Mouse (Mus musculus) cerebellum, postnatal 4 days (tissue): ENCODE data around the gene Asap3.

Experiments
- DNase-seq, 2 experiments: peaks; one replicate each; pipeline ENCODE4 v3.0.0; 2022; ENCODE audit warnings: low spot score in 2 of 2, mixed read lengths in 1 of 2

Asap3 gene

DNA sequence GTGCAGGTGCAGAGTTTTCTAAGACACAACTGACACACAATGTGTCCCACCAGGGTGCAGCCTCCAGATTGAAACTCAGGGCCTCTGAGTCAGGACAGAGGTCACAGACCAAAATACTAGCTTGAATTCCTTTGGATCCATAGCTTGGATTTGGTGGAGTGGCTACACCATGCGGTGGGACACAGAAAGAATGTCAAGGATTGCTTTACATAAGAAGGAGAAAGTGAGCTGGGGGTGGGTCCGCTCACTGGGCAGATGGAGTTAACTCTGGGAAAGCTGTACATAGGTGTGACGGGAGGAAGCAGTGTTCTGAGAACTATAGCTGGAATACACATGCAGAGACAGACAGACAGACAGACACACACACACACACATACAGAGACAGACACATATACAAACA is 53.8 kb downstream of the Asap3 start:
- no peak for DNase-seq

DNA sequence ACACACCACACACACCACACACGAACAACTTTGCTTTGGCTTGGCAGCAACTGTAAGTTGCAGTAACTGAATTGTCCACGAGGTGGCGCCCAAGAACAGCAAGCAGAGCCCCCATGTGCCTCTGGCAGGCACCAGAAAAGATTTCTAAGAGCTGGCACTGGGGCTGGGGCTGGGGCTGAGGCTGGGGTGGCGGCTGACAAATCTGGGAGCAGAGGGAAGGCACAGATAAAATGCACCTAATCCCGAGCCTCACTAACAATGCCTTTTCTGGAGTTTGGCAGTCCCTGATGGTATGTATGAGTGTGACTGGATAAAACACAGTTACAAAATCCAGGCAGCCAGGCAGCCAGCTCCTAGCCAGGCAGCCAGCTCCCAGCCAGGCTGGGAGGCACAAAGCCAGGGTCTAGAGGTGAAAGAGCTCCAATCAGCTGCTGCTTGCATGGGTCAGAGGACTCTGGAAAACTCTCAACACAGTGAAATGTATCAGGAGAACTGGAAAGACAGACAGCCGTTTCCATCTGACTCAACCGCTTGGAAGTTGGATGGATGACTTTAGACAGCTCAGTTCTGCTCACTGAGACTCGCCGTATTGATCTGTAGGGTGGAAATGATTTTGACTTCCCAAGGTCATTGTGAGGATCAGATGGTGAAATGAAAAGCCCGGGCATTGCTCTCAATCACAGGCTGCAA is 54.5 kb downstream of the Asap3 start:
- DNase-seq = peak; percentile 80 to 88

DNA sequence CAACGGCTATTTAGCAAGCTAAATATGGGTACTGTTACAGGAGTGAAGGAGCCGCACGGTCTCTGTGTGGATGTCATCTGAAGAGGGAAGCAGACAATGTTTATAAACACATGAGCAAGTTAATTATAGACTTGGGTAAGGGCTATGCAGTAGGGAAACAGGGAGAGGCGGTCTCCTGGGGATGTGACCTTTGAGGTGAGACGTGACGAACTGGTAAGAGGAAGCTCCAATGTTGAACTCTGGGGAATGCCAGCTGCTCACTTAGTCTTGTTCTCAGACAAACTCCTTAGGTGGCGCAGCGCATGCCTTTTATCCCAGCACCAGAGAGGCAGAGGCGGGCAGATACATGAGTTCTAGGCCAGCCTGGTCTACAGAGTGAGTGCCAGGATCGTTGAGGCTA is 55.7 kb downstream of the Asap3 start:
- no peak for DNase-seq

DNA sequence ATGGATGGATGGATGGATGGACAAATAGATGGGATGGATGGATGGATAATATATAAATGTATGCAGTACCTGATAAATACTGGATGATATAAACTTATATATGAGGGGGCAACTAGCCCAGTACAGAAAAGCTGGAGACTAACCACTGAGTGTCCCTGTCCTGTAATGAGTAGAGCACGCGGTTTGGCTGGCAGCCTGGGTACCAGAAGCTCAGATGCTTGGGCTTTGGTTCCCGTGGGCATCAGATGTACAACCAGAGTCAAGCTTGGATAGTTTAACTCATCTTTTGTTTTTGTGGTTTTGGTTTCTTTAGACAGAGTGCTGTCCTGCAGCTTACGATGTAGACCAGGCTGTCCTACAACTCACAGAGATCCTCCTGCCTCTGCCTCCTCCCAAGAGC is 57.4 kb downstream of the Asap3 start:
- no peak for DNase-seq

DNA sequence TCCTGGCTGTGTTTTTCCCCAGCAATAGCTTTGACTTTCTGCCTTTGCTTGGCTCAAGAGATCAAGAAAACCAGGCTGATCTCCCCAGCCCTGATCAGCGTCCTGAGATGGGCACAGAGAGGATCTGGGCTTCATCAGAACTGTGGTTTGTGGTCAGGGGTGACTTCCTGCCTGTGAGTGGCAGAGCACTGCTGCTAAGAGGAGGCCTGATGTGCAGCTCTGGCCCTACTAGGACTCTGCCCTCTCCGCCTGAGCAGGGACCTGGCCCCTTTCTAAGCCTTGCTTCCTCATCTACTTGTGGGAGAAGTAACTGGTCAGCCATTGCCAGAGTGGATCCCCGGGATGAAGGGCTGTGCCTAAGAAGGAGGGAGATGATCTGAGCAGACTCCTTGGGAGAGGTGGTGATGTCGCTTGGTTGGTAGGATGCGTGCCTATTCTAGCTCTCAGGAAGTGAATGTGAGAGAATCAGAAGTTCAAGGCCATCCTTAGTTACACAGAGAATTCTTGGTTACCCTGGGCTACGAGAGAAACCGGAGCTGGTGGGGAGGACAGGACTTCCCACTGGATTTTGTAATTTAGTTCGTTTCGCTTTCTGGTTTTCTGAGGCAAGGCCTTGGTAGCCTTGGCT is 60.7 kb downstream of the Asap3 start:
- DNase-seq = no peak

DNA sequence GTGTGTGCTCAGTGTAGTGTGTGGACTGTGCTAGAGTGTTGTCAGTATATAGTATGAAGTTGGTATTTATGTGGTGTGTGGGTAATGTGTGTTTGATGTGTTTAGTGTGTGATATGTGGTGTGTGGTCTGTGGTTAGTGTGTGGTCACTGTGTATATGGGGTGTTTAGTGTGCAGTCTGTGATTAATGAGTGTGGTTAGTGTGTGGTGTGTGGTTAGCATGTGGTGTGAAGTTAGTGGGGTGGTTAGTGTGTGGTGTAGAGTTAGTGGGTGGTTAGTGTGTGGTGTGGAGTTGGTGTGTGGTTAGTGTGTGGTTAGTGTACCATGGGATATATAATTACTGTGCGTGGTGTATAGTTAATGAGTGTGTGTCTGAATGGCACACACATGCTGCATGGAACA is 62.7 kb downstream of the Asap3 start:
- no peak for DNase-seq

DNA sequence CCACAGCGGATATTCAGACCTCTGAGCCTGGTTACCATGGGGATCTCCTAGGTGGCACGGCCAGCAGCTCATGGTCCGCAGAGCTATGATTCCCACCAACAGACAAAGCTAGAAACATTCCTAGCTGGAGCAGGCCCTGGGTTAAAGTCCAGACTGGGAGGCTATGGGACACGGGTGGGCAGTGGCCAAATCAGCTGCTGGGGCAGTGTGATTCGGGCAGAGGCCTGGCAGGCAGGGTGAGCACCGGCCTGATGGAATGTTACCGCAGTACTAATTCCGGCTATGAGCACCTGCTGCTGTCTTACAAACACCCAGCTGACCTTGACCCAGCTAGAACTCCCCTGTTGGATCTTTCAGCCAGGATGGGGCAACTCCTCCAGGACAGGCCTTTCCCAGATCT is 64.5 kb downstream of the Asap3 start:
- no peak for DNase-seq

DNA sequence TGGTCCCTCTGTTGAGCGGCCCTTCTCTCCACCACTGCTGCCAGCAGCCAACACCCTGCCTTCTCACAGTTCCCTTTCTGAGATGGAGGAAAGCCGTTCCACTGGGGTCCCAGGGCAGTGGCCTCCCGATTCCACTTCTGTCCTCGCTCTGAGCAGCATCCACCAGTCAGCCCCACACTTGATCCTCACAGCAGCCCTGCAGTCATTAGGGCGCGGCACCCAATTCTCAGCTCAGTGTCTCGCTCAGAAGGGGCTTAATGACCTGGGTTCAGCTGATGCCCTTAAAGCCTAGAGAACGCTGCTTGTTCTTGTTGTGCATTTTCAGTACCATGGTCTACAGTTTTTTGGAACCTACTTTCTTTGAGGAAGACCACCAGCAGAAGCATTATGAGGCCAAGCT is 74.9 kb downstream of the Asap3 start:
- no peak for DNase-seq

DNA sequence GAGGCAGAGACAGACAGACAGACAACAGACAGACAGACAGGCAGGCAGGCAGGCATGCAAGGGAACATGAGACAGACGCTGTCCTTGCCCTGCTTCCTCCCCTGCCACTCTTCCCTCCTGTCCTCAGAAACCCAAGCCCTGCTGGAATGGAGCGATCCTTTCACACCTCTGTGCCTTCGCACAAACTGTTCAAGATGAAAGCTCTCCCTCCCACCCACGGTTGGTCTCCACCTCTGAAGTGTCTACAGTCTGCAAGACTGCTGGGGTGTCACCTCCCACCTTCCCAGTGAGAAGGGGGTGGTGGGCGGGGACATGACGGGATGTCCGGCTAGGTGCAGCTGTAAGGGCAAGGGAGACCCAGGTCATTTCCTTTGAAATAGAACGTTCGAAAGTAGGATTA is 75.4 kb downstream of the Asap3 start:
- no peak for DNase-seq

DNA sequence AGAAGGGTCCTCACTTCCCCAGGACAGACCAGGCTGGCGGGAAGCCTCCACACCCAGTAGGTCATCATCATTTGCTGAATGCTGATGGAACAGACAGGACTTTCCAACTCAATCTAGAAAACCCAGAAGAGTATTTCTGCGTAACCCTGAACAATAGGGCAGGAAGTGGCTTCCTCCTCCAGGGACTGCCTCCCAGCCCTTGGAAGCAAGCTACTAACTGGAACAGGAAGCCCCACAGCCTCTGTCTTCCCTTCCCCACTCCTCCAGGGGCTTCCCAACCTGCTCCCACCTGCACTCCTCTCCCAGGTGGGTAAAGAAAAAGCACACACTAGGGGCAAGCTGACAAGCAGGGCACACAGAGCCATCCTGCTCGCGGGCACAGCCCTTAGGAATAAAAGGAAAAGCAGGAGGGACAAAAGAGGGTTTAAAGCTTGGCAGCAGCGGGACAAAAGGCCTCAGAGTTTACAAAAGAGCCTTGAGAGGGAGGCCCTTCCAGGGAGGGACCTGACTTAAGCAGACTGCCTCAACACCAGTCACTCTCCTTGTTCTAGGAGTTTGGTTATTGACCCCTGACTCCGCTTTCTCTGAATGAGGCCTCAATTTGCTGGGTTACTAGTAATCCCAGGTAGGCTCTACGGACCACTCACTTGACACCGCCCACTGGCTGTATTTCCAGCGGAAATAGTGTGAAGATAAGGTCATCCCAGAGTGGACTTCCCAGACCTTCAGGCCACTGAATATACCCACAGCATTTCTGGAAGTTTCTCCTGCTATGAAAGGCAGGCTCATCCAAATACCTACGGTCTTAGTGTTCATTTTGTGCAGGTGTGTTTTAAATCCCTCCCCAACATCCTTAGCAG is 76.7 kb downstream of the Asap3 start:
- no peak for DNase-seq

DNA sequence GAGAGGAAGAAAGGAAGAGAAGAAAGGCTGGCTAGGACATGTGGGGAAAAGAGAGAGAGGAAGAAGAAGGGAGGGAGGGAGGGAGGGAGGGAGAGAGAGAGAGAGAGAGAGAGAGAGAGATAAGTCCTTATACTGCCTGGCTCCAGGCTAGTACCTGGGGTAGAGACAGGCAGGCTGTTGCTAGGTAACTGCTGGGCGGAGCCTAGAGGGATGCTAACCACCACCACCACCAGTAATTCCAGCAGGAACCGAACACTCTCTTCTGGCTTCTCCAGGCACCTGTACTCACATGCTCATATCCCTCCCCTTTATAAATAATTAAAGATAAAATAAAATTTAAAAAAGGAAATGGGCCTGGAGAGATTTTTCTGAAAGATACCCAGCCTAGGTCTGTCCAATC is 77.6 kb downstream of the Asap3 start:
- no peak for DNase-seq

DNA sequence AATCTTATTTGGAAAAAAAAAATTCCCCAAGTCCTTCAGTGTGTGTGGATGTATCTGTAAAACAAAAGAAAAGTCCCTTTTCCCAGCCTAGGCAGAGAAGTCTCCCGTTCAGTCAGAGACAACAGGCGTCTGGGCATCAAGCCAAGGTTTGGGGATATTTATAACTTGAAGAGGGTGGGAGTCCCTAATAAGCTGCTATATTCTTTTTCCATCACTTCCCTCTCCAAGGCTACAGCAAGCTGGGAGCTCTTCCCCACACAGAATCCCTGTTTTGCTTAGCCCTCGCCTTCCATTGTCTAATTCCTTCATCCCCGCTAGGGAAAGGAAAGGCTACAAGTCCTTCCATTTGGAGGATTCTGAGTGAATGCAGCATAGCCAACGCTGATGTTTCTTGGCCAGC is 78.3 kb downstream of the Asap3 start, which contains the start of gene Zfp46:
Gene Zfp46, plus strand, starts transcription at position 229 of the 400 bp plus-strand sequence.
- peak; percentile 42 to 73 for DNase-seq

DNA sequence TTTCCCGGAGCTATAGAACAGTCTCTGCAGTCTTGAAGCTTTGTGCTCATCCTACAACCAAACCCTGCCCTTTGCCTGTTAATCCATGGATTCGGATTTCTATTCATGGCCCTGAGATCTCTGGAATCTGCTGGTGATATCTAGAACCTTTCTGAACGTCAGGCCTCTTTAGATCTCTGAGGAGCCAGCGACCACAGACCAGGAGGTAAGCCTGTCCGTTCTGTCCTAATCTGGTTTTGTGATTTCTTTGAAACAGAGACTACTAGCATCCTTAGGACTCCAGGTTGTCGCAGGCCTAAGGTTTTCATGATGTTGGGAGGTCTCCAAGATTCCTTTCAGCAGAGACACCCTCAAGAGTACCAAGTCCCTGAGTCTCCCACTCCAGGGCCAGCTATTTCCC is 78.7 kb downstream of the Asap3 start:
- peak in 1 of 2 experiments; percentile 17 for DNase-seq

DNA sequence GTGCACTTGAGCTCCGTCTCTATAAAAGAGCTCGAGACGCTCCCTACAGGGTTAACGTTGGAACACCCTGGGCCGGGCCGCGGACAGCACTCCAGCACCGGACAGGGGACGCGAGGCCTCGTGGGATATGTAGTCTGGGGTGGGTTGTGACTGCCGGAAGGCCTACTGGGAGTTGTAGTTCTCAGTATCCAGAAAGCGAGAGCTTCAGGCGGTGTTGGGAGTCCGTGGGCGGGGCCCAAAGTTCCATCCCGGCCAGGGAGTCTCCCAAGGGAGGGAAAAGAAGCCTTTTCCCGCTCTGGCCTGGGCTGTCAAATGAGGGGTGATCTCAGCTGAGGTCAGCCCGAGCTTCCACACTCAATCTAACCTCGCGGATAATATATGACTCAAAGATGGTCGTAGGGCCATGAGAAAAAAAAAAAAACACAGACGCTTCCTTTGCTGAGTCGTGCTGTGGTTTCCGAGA is 79.2 kb downstream of the Asap3 start:
- peak; percentile 78 to 88 for DNase-seq

DNA sequence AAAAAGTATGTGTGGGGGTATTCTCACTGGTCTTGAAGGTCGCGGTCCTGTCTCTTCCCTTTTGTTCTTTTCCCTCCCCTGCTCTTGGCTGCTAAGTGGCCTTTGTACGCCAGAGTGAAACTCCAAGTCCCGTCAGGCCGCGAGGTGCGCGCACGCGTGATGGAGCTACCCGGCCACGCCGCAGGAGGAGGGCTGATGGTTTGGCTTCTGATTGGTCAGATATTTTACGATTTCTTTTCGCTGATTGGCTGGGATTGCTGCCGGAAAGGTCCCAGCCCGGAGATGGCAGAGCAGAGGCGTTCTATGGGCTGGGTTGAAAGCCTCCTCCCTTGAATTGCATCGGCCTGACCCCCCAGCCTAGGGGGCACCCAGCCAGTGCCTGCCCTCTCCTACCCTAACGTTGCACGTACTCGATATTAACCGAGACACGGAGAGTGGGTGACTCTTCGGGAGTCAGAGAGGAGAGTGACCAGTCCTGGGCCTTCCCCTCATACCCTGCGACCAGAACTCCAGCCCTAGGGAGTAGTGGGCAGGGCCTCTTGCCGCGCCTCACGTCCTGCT is 79.7 kb downstream of the Asap3 start:
- peak; percentile 86 to 94 for DNase-seq

DNA sequence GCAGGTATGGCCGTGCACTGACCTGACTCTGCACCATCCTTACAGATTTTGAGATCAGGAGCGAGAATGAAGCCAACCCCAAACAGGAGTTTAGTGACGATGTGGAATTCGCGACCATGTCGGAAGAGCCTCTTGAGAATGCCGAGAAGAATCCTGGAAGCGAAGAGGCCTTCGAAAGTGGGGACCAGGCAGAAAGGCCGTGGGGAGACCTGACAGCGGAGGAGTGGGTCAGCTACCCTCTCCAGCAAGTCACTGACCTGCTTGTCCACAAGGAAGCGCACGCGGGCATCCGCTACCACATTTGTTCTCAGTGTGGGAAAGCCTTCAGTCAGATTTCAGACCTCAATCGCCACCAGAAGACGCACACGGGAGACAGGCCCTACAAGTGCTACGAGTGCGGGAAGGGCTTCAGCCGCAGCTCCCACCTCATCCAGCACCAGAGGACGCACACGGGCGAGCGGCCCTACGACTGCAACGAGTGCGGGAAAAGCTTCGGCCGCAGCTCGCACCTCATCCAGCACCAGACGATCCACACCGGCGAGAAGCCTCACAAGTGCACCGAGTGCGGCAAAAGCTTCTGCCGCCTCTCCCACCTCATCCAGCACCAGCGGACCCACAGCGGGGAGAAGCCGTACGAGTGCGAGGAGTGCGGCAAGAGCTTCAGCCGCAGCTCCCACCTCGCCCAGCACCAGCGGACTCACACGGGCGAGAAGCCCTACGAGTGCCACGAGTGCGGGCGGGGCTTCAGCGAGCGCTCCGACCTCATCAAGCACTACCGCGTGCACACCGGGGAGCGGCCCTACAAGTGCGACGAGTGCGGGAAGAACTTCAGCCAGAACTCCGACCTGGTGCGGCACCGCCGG is 84.0 kb downstream of the Asap3 start:
- DNase-seq = no peak

DNA sequence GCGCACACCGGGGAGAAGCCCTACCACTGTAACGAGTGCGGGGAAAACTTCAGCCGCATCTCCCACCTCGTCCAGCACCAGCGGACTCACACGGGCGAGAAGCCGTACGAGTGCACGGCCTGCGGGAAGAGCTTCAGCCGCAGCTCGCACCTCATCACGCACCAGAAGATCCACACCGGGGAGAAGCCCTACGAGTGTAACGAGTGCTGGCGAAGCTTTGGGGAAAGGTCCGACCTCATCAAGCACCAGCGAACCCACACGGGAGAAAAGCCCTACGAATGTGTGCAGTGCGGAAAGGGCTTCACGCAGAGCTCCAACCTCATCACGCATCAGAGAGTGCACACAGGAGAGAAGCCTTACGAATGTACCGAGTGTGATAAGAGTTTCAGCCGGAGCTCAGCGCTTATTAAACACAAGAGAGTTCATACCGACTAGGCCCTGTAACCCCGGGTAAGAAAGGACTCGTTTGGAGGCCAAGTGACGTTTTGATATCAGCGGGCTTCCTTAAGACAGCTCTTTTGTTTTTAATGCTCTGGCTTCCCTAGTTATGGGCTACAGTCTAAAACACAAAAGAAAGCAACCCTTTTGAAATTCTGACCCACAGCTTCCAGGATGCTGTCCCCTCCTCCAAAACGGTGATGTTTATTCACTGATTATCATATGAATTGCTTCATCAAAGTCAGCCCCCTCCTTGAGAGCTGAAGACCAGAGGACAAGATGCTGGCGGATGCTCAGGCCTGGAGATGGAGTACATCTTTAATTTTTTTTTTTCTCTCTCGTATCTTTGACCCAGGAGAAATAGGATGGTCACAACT is 84.8 kb downstream of the Asap3 start:
- DNase-seq = no peak

DNA sequence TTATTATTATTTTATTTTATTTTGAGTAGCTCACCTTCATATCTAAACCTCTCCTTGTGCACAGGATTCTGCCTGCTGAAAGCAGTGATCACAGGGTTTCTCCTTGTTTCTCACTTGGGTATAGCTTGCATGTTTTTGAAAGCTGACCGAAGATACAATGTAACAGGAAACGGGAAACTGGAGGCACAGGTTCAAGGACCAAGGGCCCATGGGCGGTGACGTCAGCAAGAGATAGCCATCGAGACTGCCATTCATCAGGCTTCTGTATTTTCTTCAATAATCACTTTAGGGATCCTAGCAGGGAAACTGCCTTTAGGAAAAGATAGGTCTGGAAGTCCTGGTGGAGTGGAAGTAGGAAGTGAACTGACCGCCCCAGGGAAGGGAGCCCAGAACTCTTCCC is 85.5 kb downstream of the Asap3 start:
- no peak for DNase-seq
